Mouse (Mus musculus) bone marrow, adult 2 months (tissue): ENCODE data around the gene Zscan29. TPM values are rescaled to one million over a fixed set of nuclear protein-coding genes. Genes with fewer than 3 reads are reported as not detected.
A peak's percentile ranks its signal among the peaks of the same experiment; 100 is the strongest.

Experiments used
- H3K27ac ChIP-seq: fragments of 200-500 bp; 2 replicates; pipeline ENCODE4 v1.5.1; 2012; ENCODE audit warnings: low read depth, mild to moderate bottlenecking, control low read depth, inconsistent platforms, low read length; ENCODE audit not compliant: control insufficient read depth, poor library complexity, insufficient read depth
- H3K4me1 ChIP-seq: fragments of 200-500 bp; 2 replicates; pipeline ENCODE4 v1.6.1; 2011; ENCODE audit warnings: low read length; ENCODE audit not compliant: control insufficient read depth, insufficient read depth
- H3K4me3 ChIP-seq: fragments of 200-500 bp; replicated peaks from 2 replicates; pipeline ENCODE3; 2011; ENCODE audit warnings: mild to moderate bottlenecking, low read depth, low read length, control low read depth; ENCODE audit not compliant: control insufficient read depth
- CTCF ChIP-seq: fragments of 200-500 bp; IDR thresholded peaks from 2 replicates; pipeline ENCODE4 v1.5.1; 2011; ENCODE audit warnings: low read length, control low read depth; ENCODE audit not compliant: control insufficient read depth, insufficient read depth
- POLR2A ChIP-seq: fragments of 200-500 bp; IDR thresholded peaks from 2 replicates; pipeline ENCODE4 v1.6.1; 2011; ENCODE audit warnings: low read depth, mild to moderate bottlenecking, control low read depth, low read length, borderline replicate concordance; ENCODE audit not compliant: control insufficient read depth
- whole genome bisulfite sequencing: fragments of 180-500 bp; shearing (Covaris S2); methylation state at CpG from one replicate; pipeline ENCODE4 v1.1.7; 2018; 5-methylcytosine and 5-hydroxymethylcytosine counted together
- polyA plus RNA-seq: library from polyadenylated mRNA; stranded (reverse); fragments of >200 nt; gene quantifications from 2 replicates; pipeline ENCODE4 v1.2.4, GENCODE M21; 2011; ENCODE audit warnings: low replicate concordance; ENCODE audit not compliant: missing spikeins, insufficient read depth, insufficient read length

Gene Zscan29
- 4.4 and 12.3 TPM in 2 replicates for polyA plus RNA-seq

DNA sequence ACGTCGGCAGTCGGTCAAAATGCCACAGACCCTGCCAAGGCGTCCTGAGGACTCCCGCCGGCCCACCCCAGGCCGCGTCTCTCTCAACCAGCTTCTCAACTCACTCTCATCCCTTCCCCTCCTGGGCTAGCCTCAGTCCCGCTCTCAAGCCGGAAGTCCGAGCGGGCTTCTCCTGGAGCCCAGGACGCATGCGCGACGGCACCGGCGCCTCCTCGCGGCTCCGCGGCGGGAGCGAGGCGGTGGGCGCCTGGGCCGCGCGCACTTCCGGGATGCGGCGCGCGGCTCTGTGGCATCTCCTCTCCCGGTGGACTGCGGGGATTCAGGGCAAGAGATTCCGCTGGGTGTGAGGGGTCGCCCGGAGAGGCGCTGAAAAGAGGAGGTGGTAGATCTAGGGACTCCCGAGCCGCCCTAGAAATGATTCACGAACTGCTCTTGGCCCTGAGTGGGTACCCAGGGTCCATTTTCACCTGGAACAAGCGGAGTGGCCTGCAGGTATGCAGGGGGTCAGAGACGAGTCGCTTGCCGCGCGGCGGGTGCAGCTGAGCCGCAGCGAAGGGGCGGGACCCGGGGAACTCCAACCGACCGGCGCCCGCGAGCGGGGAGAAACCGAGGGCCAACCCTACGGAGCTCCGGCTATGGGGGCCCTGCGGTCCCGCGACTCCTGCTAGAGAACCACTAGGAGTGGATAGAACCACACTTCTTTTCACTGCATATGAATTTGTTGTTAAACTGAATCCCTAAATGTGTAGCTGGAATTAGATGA is at the start of gene Zscan29:
Zscan29 (minus strand) TSS at position 146 of the 763 bp plus-strand sequence.
- TF ChIP-seq CTCF (no peak), POLR2A (peak; percentile 91)
- H3K4me3 ChIP-seq, result peak within 1 kb of the TSS; percentile 82
- H3K27ac ChIP-seq, result peak within 1 kb of the TSS; percentile 95
- peaks cover 3% of the 10 kb centered on the region; the same call in 1 of the 2 replicates for H3K4me1 ChIP-seq
- WGBS, result under 1% methylated on average over 66 of the region's 66 CpGs

GRCm38 (mm10) chr2:121219994-121220393 is 49.1 kb upstream of the Zscan29 start:
- Histone ChIP-seq H3K4me1 (no peaks in the 10 kb centered on the region), H3K4me3 (no peak overlapping the region), H3K27ac (no peak overlapping the region)
- TF ChIP-seq CTCF (no peak), POLR2A (no peak)

GRCm38 (mm10) chr2:121219177-121219576 is 48.3 kb upstream of the Zscan29 start:
- H3K27ac ChIP-seq, result no peak overlapping the region
- no peak for TF ChIP-seq CTCF
- TF ChIP-seq POLR2A, result no peak
- H3K4me1 ChIP-seq, result no peaks in the 10 kb centered on the region
- H3K4me3 ChIP-seq, result no peak overlapping the region

DNA sequence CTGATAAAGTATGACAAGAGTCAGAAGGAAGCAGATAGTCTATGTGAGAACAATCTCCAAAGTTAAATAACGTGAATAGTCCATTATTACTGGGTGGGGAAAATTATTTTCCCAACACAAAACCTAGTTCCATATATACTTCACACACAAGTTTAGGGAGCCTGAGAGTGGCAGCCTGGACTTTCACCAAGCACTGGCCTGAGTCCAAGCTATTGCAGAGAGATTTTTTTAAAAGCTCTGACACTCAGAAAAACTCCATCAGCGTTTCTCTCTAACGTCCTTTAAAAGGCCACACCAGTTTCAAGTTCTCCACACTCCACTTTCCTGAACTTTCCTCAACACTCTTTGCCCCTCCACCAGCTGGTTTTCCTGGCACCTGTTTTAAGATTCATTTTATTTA is 43.6 kb upstream of the Zscan29 start:
- Histone ChIP-seq H3K27ac (no peak overlapping the region), H3K4me1 (no peaks in the 10 kb centered on the region), H3K4me3 (no peak overlapping the region)
- TF ChIP-seq POLR2A (no peak), CTCF (no peak)
- 71% methylated on average over 3 of the region's 3 CpGs for WGBS

- Histone ChIP-seq H3K4me3 (no peak overlapping the region), H3K27ac (no peak overlapping the region), H3K4me1 (no peaks in the 10 kb centered on the region; the same call in 1 of the 2 replicates)
- TF ChIP-seq POLR2A (no peak), CTCF (no peak)
- WGBS, result 73% methylated on average over 3 of the region's 3 CpGs
Measured at GRCm38 (mm10) chr2:121206541-121206940, 35.6 kb upstream of the Zscan29 start.

DNA sequence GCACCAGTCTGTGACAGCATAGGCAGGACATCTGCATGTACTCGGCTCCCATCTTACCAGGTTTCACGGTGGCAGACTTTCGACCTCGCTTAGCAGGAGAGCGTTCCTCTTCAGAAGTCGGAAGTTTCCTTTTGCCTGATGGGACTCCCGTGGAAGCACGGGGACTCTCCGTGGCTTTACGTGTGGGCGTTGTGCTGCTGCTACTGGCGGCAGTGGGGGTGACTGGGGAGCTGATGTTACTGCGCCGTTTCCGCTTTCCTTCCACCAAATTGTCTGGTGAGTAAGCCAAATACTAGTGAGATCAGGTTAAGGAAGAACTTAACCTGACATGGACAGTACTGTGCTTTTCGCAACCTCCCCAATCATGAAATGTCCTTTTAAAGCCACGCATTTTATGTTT is 33.4 kb upstream of the Zscan29 start:
- TF ChIP-seq CTCF, result no peak
- no peak for TF ChIP-seq POLR2A
- Histone ChIP-seq H3K27ac (no peak overlapping the region), H3K4me1 (no peaks in the 10 kb centered on the region; the same call in 1 of the 2 replicates), H3K4me3 (no peak overlapping the region)
- 91% methylated on average over 17 of the region's 17 CpGs for WGBS

DNA sequence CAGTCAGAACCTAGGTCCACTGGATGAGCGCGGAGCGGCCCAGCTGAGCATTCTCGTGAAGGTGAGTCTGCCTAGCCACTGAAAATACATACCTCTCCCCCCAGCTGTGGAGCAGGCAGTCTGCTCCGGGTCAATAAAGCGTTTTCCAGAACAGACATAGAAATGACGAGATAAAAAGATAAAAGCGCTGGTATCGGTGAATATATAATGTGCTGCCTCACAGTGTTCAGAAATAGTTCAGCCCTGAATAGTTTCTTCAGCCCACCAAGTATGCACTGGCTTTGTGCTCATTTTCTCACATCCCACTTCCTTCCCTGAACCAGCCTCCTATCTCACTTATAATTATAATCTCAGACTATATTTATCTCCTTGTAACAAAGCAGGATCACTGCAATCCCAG is 24.5 kb upstream of the Zscan29 start:
- TF ChIP-seq POLR2A (no peak), CTCF (no peak)
- Histone ChIP-seq H3K27ac (no peak overlapping the region), H3K4me3 (no peak overlapping the region), H3K4me1 (no peaks in the 10 kb centered on the region)
- 93% methylated on average over 9 of the region's 9 CpGs for WGBS

- H3K4me3 ChIP-seq, result no peak overlapping the region
- TF ChIP-seq POLR2A, result no peak
- TF ChIP-seq CTCF, result no peak
- 77% methylated on average over 1 of the region's 1 CpGs for WGBS
- H3K4me1 ChIP-seq, result no peaks in the 10 kb centered on the region
- H3K27ac ChIP-seq, result no peak overlapping the region
Measured at GRCm38 (mm10) chr2:121188530-121188929, 17.6 kb upstream of the Zscan29 start.
